Mouse (Mus musculus): ENCODE data around the gene Ctsk. TPM values are rescaled to one million over a fixed set of nuclear protein-coding genes. Genes with fewer than 3 reads are reported as not detected.

Gene Ctsk
- polyA plus RNA-seq, 1 experiment from 2014 or later: 1.8 TPM

DNA sequence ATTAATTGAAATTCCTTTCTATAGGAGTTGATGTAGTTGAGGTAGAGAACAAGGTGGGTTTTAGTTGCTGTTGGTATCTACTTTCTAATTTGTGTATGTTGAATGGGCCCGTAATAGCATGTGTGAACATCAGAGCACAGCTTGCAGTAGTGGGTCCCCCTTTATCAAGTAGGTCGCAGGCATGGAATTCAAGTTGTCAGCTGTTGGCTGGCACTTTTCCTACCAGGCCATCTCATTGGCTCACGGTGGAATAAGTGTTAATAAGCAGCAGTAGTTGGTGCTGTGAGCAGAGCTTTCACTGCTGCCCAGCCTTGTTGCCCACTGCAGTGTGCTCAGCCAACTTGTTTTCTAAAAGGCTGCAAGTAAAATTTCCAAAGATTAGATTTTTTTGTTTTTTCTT is 10.4 kb upstream of the Ctsk start:
- Histone ChIP-seq H3K9me3 (ENCODE audit: control insufficient read depth, low read length) (no peaks in the 10 kb centered on the region), H3K9ac (ENCODE audit: low read depth, low read length) (no peak overlapping the region), H3K4me3 (ENCODE audit: low read depth, low read length) (no peak overlapping the region), H3K4me1 (replicated peaks; ENCODE audit: control insufficient read depth, insufficient read depth, low read length) (no peaks in the 10 kb centered on the region), H3K27me3 (replicated peaks; ENCODE audit: control insufficient read depth, insufficient read depth, low read length) (no peaks in the 10 kb centered on the region), H3K4me2 (no peak overlapping the region), H3K27ac (ENCODE audit: low read depth, low read length) (no peak overlapping the region), H3K36me3 (ENCODE audit: control insufficient read depth, insufficient read depth, low read length) (peaks cover 22% of the 10 kb centered on the region; the same call in 1 of the 2 replicates)
- DNase-seq (ENCODE audit: low spot score) (no peak), ATAC-seq (replicated peaks; ENCODE audit: low FRiP score) (no peak)
- WGBS: 79% methylated on average over 3 of the region's 3 CpGs

DNA sequence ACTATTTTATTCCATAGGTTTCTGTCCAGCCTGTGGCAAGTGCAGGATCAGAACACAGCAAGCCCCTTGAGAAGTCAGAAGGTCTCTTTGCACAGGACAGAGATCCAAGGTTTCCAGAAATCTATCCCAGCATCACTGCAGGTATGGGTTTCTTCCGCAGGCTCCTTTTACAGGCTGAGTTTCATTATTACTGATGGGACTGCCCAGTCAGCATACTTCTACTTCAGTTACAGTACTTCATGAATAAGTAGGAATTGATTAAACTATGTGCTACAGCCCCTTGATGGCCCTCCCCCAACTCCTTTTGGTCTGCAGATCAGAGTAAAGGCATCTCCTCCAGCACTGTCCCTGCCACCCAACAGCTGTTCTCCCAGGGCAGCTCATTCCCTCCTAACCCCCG is 8.8 kb upstream of the Ctsk start:
- Histone ChIP-seq H3K4me3 (ENCODE audit: low read depth, low read length) (no peak overlapping the region), H3K4me1 (replicated peaks; ENCODE audit: control insufficient read depth, insufficient read depth, low read length) (no peaks in the 10 kb centered on the region), H3K36me3 (ENCODE audit: control insufficient read depth, insufficient read depth, low read length) (peaks cover 26% of the 10 kb centered on the region), H3K4me2 (no peak overlapping the region), H3K27ac (ENCODE audit: low read depth, low read length) (no peak overlapping the region), H3K9ac (ENCODE audit: low read depth, low read length) (no peak overlapping the region), H3K9me3 (ENCODE audit: control insufficient read depth, low read length) (no peaks in the 10 kb centered on the region), H3K27me3 (replicated peaks; ENCODE audit: control insufficient read depth, insufficient read depth, low read length) (no peaks in the 10 kb centered on the region)
- ATAC-seq (replicated peaks; ENCODE audit: low FRiP score): no peak
- 87% methylated on average over 2 of the region's 2 CpGs for WGBS
- DNase-seq (ENCODE audit: low spot score): no peak

DNA sequence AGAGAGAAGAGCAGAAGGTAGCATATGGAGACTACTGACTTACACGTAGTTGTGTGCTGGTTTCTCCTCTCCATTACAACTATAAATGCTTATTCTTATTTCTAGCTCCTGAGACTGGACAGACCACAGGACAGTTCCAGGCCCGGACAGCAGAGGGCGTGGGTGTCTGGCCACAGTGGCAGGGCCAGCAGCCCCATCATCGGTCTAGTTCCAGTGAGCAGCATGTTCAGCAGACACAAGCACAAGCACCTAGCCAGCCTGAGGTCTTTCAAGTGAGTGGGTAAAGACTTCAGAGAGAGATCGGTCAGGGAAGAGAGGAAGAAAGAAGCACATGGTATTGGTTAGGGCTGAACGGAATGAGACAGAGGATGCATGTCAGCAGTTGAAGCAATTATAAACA is 4.7 kb upstream of the Ctsk start:
- DNase-seq (ENCODE audit: low spot score) (peak; percentile 48), ATAC-seq (replicated peaks; ENCODE audit: low FRiP score) (no peak)
- Histone ChIP-seq H3K4me2 (no peak overlapping the region), H3K4me1 (replicated peaks; ENCODE audit: control insufficient read depth, insufficient read depth, low read length) (no peaks in the 10 kb centered on the region), H3K27ac (ENCODE audit: low read depth, low read length) (no peak overlapping the region), H3K9me3 (ENCODE audit: control insufficient read depth, low read length) (no peaks in the 10 kb centered on the region), H3K27me3 (replicated peaks; ENCODE audit: control insufficient read depth, insufficient read depth, low read length) (no peaks in the 10 kb centered on the region), H3K9ac (ENCODE audit: low read depth, low read length) (no peak overlapping the region), H3K4me3 (ENCODE audit: low read depth, low read length) (no peak overlapping the region), H3K36me3 (ENCODE audit: control insufficient read depth, insufficient read depth, low read length) (peaks cover 25% of the 10 kb centered on the region)
- 67% methylated on average over 6 of the region's 6 CpGs for WGBS

DNA sequence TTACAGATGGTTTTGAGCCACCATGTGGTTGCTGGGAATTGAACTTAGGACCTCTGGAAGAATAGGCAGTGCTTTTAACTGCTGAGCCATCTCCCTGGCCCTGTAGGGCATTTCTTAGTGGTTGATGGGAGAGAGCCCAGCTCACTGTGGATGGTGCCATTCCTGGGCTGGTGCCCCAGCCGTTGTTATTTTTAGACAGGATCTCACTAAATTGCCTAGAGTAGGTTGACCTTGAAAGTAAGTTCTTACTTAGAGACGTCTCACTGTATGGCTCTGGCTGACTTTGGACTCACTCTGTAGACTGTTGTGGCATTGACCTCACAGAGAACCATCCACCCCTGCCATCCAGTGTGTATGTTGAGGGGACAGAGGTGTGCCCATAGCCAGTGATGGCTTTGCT is 827 bp upstream of the Ctsk start:
- ATAC-seq (replicated peaks; ENCODE audit: low FRiP score): no peak
- Histone ChIP-seq H3K36me3 (ENCODE audit: control insufficient read depth, insufficient read depth, low read length) (peaks cover 16% of the 10 kb centered on the region), H3K9me3 (ENCODE audit: control insufficient read depth, low read length) (no peaks in the 10 kb centered on the region), H3K27ac (ENCODE audit: low read depth, low read length) (no peak overlapping the region), H3K4me3 (ENCODE audit: low read depth, low read length) (no peak overlapping the region), H3K27me3 (replicated peaks; ENCODE audit: control insufficient read depth, insufficient read depth, low read length) (no peaks in the 10 kb centered on the region), H3K4me1 (replicated peaks; ENCODE audit: control insufficient read depth, insufficient read depth, low read length) (no peaks in the 10 kb centered on the region), H3K9ac (ENCODE audit: low read depth, low read length) (no peak overlapping the region), H3K4me2 (no peak overlapping the region)
- DNase-seq (ENCODE audit: low spot score): no peak
- 82% methylated on average over 2 of the region's 2 CpGs for WGBS

DNA sequence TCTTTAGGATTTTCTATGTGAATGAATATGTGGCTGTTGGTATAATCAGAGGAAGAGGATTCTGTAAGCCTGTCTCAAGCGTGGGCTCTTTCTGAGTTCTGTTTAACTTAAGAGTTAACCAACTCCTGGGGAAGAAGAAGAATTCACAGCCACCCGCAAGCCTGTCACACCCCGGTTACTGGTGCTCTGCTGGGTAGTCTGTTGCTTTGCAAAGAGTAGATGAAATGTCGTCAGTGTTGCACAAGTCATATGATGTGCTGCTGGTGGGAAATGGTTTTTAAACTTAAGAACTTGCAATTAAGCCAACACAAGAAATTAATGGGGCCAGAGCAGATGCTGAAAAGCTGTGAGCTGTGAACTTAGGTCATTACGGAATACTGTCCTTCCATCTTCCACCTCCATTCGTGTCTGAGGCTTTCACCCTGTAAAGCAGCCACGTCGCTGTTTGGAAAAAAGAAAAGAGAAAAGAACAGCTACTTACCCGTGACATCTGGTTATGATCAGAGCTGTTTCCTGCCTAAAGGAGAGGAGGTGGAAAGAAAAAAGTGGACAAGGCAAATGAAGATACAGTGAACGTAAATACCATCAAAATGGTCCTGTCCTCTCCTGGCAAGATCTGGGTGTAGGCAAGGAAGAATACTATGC is 562 bp downstream of the Ctsk start:
- H3K4me3 ChIP-seq (ENCODE audit: low read depth, low read length): no peak overlapping the region
- 56% methylated on average over 10 of the region's 10 CpGs for WGBS
- H3K9me3 ChIP-seq (ENCODE audit: control insufficient read depth, low read length): no peaks in the 10 kb centered on the region
- no peaks in the 10 kb centered on the region for H3K27me3 ChIP-seq (replicated peaks; ENCODE audit: control insufficient read depth, insufficient read depth, low read length)
- no peak overlapping the region for H3K27ac ChIP-seq (ENCODE audit: low read depth, low read length)
- peaks cover 13% of the 10 kb centered on the region; the same call in 1 of the 2 replicates for H3K36me3 ChIP-seq (ENCODE audit: control insufficient read depth, insufficient read depth, low read length)
- DNase-seq (ENCODE audit: low spot score) (no peak), ATAC-seq (replicated peaks; ENCODE audit: low FRiP score) (no peak)
- H3K4me2 ChIP-seq: no peak overlapping the region
- H3K9ac ChIP-seq (ENCODE audit: low read depth, low read length): no peak overlapping the region
- no peaks in the 10 kb centered on the region for H3K4me1 ChIP-seq (replicated peaks; ENCODE audit: control insufficient read depth, insufficient read depth, low read length)

DNA sequence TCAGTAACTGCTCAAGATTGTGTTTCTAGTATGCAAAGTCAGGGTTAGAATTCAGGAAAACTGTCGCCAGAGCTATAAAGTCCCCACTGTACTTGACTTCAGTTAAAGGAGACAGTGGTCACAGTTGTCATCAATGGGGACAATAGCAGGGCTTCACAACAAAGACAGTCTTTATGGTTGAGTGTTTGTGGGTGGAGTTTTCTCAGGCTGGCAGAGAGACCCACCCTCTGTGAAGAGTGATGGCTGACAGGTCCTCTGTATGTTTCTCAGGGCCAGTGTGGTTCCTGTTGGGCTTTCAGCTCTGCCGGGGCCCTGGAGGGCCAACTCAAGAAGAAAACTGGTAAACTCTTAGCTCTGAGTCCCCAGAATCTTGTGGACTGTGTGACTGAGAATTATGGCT is 3.3 kb downstream of the Ctsk start:
- H3K9me3 ChIP-seq (ENCODE audit: control insufficient read depth, low read length): no peaks in the 10 kb centered on the region
- H3K4me3 ChIP-seq (ENCODE audit: low read depth, low read length): no peak overlapping the region
- no peak overlapping the region for H3K9ac ChIP-seq (ENCODE audit: low read depth, low read length)
- no peaks in the 10 kb centered on the region for H3K27me3 ChIP-seq (replicated peaks; ENCODE audit: control insufficient read depth, insufficient read depth, low read length)
- no peaks in the 10 kb centered on the region for H3K36me3 ChIP-seq (ENCODE audit: control insufficient read depth, insufficient read depth, low read length)
- ATAC-seq (replicated peaks; ENCODE audit: low FRiP score): no peak
- 80% methylated on average over 2 of the region's 2 CpGs for WGBS
- H3K4me2 ChIP-seq: no peak overlapping the region
- H3K27ac ChIP-seq (ENCODE audit: low read depth, low read length): no peak overlapping the region
- DNase-seq (ENCODE audit: low spot score): no peak
- no peaks in the 10 kb centered on the region for H3K4me1 ChIP-seq (replicated peaks; ENCODE audit: control insufficient read depth, insufficient read depth, low read length)

DNA sequence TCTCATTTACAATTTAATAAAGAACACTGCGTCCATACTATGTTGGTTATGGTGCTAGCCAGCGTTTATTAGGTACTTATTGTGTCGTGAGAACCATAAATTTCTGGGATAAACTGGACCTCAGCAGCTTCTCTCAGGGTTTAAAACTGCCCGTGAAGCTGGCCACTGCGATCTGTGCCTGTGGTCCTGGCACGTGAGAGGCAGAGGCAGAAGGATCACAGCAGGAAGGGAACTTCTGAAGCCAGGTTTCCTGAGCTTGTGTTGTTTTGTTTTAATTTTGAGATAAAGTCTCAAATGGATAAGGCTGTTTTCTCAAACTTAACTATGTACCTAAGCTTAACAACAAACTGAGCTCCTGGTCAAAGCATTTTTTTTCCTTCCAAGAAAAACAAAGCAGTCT is 10.3 kb downstream of the Ctsk start:
- no peak overlapping the region for H3K4me3 ChIP-seq (ENCODE audit: low read depth, low read length)
- H3K9ac ChIP-seq (ENCODE audit: low read depth, low read length): no peak overlapping the region
- no peaks in the 10 kb centered on the region for H3K4me1 ChIP-seq (replicated peaks; ENCODE audit: control insufficient read depth, insufficient read depth, low read length)
- ATAC-seq (replicated peaks; ENCODE audit: low FRiP score): no peak
- no peaks in the 10 kb centered on the region for H3K9me3 ChIP-seq (ENCODE audit: control insufficient read depth, low read length)
- WGBS: 70% methylated on average over 6 of the region's 6 CpGs
- no peaks in the 10 kb centered on the region for H3K36me3 ChIP-seq (ENCODE audit: control insufficient read depth, insufficient read depth, low read length)
- H3K4me2 ChIP-seq: no peak overlapping the region
- no peaks in the 10 kb centered on the region for H3K27me3 ChIP-seq (replicated peaks; ENCODE audit: control insufficient read depth, insufficient read depth, low read length)
- no peak overlapping the region for H3K27ac ChIP-seq (ENCODE audit: low read depth, low read length)
- no peak for DNase-seq (ENCODE audit: low spot score)

DNA sequence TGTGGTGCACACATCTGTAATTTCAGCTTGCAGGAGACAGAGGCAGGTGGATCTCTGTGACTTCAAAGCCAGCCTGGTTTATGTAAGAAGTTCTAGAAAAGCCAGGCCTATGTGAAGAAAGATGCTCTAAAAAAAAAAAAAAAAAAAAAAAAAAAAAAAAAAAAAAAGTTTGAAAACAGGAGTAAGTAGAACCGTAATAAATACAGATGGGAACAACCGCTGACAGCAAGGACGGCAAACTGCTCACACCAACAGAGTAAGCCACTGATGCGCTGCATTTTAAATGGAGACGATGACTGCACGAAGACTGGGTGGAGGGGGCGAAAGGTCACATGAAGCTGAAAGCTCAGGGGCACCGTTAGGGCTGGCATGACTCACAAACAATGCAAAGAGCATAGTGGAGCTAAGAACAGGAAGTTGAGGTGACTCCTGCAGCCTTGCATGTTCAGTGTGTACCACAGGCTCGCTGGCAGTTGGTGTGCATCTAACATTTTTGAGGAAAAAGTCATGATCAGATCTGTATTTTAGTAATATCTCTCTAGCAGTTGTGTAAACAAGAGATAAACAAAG is 12.6 kb downstream of the Ctsk start:
- Histone ChIP-seq H3K9ac (ENCODE audit: low read depth, low read length) (no peak overlapping the region), H3K36me3 (ENCODE audit: control insufficient read depth, insufficient read depth, low read length) (no peaks in the 10 kb centered on the region), H3K4me2 (no peak overlapping the region), H3K4me1 (replicated peaks; ENCODE audit: control insufficient read depth, insufficient read depth, low read length) (peaks cover 9% of the 10 kb centered on the region), H3K27me3 (replicated peaks; ENCODE audit: control insufficient read depth, insufficient read depth, low read length) (no peaks in the 10 kb centered on the region), H3K9me3 (ENCODE audit: control insufficient read depth, low read length) (no peaks in the 10 kb centered on the region), H3K4me3 (ENCODE audit: low read depth, low read length) (no peak overlapping the region), H3K27ac (ENCODE audit: low read depth, low read length) (no peak overlapping the region)
- 72% methylated on average over 9 of the region's 9 CpGs for whole genome bisulfite sequencing
- DNase-seq (ENCODE audit: low spot score): no peak
- no peak for ATAC-seq (replicated peaks; ENCODE audit: low FRiP score)

DNA sequence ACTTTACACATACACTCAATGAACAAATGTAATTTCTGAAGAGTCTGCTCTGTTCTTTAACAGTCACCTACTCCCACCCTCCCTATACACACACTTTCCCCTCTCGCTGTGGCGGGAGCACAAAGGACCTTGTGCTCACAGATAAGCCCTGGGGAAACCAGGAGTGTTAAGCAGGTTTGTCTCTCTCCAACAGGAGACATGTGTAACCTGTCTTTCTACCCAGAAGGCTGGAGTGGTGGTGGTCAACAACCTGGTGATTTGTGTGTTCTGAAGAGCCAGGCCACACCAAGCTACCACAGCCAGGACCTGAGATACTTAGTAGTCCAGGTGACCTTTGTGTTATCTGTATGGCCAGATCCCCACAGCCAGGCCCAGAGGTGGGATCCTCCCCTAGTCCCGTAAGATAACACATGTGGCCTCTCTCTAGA is 17.6 kb downstream of the Ctsk start:
- peak overlapping the region; percentile 52 for H3K4me2 ChIP-seq

More for the DNA sequence above, 17.6 kb downstream of the Ctsk start:
- WGBS: 33% methylated on average over 3 of the region's 3 CpGs
- peak overlapping the region; percentile 4; the same call in 1 of the 2 replicates for H3K9ac ChIP-seq (ENCODE audit: low read depth, low read length)
- H3K27ac ChIP-seq (ENCODE audit: low read depth, low read length): peak overlapping the region; percentile 77
- DNase-seq (ENCODE audit: low spot score) (peak; percentile 46), ATAC-seq (replicated peaks; ENCODE audit: low FRiP score) (peak; percentile 85)
- H3K4me1 ChIP-seq (replicated peaks; ENCODE audit: control insufficient read depth, insufficient read depth, low read length): peaks cover 36% of the 10 kb centered on the region
- H3K27me3 ChIP-seq (replicated peaks; ENCODE audit: control insufficient read depth, insufficient read depth, low read length): no peaks in the 10 kb centered on the region
- H3K9me3 ChIP-seq (ENCODE audit: control insufficient read depth, low read length): no peaks in the 10 kb centered on the region
- H3K36me3 ChIP-seq (ENCODE audit: control insufficient read depth, insufficient read depth, low read length): no peaks in the 10 kb centered on the region
- H3K4me3 ChIP-seq (ENCODE audit: low read depth, low read length): no peak overlapping the region

All from liver, embryonic 11.5 days (tissue).